Mouse (Mus musculus) mouse trophoblast stem cell (cell line): ENCODE measurements around the gene Adgrg6.

Experiments used
- in situ Hi-C, 2 experiments: fragments of 300-500 bp; cut with MseI, MboI; formaldehyde crosslinking; loops; 2 replicates in 1 of 2; 3 replicates in 1 of 2; pipeline ENCODE4 v1.15.1; 2025

The Adgrg6 gene

GRCm38 (mm10) chr10:14491838-14492237 lies 53.6 kb downstream of the Adgrg6 start:
- in situ Hi-C loops, result no loop called here

DNA sequence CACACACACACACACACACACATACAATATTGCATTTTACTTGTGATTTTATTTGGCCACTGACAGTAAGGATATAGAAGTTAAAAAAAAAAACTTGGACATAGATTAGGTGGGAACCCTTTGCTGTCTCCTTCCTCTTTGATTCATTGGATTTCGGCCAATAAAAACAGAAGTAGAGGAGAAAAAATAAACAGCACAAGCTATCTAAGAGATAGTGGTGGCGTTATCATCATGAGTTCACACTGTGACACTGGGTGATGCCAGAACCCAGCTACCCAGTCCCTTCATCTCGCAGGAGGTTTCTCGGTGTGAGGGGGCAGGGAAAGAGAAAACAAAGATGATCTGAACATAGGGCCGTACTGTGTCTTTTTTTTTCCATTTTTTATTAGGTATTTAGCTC lies 62.2 kb downstream of the Adgrg6 start:
- in situ Hi-C loops, result no loop called here

DNA sequence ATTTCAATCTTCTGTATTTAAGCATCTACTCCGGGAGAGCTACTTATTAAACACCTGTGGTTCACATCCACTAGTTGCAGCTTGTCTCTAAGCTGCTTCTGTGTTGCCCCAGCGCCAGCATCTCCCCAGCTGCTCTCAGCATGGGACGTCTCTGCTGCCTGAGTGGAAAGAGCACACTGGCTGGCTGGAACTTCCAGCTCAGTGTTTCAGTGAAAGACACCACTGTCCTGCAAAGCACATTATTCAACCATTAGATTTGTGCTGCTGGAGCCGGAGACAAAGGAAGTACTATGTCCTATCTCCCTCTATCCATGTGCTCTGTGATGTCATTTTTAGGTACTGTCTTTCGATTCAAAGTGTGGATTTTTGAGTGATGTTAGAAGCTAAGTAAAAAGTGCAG lies 63.0 kb downstream of the Adgrg6 start:
- in situ Hi-C loops, result no loop called here

- in situ Hi-C loops, result no loop called here
Measured at GRCm38 (mm10) chr10:14480928-14481327, 64.5 kb downstream of the Adgrg6 start.

- in situ Hi-C loops, result no loop called here
Measured at GRCm38 (mm10) chr10:14476393-14476792, 69.1 kb downstream of the Adgrg6 start.

DNA sequence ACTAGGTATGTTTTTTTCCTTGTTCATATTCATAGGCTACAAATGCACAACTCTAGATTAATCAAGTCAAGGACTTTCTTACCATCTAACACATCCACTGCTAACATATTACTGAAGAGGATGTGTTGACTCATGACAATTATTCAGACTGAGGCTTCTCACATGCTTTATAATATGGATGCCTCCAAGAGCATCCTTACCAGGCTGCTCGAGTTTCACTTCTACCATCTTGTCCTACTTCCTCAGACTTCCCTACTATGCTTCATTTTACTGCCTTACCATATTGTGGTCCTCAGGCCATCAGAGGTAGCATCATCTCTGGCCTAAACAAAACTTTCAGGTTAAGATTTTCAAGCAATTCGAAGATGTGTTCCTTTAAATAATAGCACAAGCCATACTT lies 69.8 kb downstream of the Adgrg6 start:
- in situ Hi-C loops, result no loop called here

- in situ Hi-C loops, result no loop called here
Measured at GRCm38 (mm10) chr10:14474541-14475305, 70.7 kb downstream of the Adgrg6 start.

- in situ Hi-C loops, result no loop called here
Measured at GRCm38 (mm10) chr10:14471039-14471550, 74.4 kb downstream of the Adgrg6 start.

- in situ Hi-C loops, result no loop called here
Measured at GRCm38 (mm10) chr10:14468623-14469022, 76.8 kb downstream of the Adgrg6 start.

GRCm38 (mm10) chr10:14463796-14464511 lies 81.5 kb downstream of the Adgrg6 start:
- in situ Hi-C loops, result no loop called here

- in situ Hi-C loops, result no loop called here
Measured at GRCm38 (mm10) chr10:14460933-14461514, 84.4 kb downstream of the Adgrg6 start.

GRCm38 (mm10) chr10:14460252-14460932 lies 85.1 kb downstream of the Adgrg6 start:
- in situ Hi-C loops, result no loop called here

DNA sequence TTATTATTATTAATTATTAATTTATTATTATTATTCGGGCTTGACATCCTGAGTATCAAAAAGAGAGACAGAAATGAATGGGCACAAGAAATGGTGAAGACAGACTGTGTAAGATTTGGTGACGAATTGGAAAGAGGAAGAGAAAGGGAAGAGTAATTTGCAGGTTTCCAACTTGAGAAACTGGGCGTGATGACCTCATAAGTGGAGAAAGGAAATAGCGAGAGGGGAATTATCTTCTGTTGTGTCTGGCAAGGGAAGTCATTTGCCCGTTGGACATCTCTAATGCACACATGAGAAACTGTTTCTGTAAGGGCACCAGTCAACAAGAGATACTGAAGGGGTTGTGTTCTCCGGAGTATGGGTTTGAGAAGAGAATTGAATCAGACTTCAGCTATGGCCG lies 85.6 kb downstream of the Adgrg6 start:
- in situ Hi-C loops, result loop anchor here (10.0 kb wide), 2 partner anchors 225 to 245 kb away; partner anchors contain the start of genes Nmbr (in 1 of the 2) and Vta1 (in 1 of the 2)

GRCm38 (mm10) chr10:14459330-14459729 lies 86.1 kb downstream of the Adgrg6 start:
- in situ Hi-C loops, result loop anchor here (10.0 kb wide), 2 partner anchors 225 to 245 kb away; partner anchors contain the start of genes Nmbr (in 1 of the 2) and Vta1 (in 1 of the 2)

- in situ Hi-C loops, result loop anchor here (10.0 kb wide), 2 partner anchors 230 to 250 kb away; partner anchors contain the start of genes Nmbr (in 1 of the 2) and Vta1 (in 1 of the 2)
Measured at GRCm38 (mm10) chr10:14454481-14454880, 91.0 kb downstream of the Adgrg6 start.

DNA sequence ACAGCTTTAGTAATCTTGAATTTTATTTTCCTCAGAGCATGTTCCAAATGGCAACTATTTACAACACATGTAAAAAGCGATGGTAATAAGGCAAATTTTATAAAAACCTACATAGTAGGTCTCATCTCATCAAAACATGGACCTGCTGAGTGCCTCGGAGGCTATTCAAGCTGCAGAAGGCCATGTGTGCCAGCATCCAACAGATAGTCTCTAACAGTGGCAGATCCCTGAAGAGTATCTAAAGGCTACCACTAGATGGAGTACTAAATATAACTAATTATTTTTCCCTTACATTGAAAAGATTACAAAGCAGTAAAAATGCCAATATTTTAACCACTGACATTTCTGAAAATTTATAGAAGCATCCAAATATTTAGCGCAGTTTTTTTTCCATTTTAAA lies 93.6 kb downstream of the Adgrg6 start:
- in situ Hi-C loops, result loop anchor here (10.0 kb wide), 2 partner anchors 233 to 253 kb away; partner anchors contain the start of genes Nmbr (in 1 of the 2) and Vta1 (in 1 of the 2)

DNA sequence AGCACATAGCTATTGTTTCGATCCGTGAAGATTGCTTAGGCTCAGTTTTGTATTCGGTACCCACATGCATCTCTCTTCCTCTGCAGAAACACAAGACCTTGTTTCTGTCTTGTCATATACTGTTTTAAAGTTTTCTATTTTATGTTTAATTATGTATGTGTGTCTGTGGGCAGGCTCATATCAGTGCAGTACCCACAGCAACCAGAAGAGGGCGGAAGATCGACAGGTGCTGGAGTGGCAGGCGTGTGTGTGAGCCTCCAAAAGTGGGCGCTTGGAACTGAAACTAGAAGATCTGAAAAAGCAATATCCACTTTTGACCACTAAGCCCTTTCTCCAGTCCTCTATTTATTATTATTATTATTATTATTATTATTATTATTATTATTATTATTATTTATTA lies 95.4 kb downstream of the Adgrg6 start:
- in situ Hi-C loops, result loop anchor here (10.0 kb wide), 2 partner anchors 235 to 255 kb away; partner anchors contain the start of genes Nmbr (in 1 of the 2) and Vta1 (in 1 of the 2)

GRCm38 (mm10) chr10:14445590-14446291 lies 99.7 kb downstream of the Adgrg6 start:
- in situ Hi-C loops, result no loop called here

DNA sequence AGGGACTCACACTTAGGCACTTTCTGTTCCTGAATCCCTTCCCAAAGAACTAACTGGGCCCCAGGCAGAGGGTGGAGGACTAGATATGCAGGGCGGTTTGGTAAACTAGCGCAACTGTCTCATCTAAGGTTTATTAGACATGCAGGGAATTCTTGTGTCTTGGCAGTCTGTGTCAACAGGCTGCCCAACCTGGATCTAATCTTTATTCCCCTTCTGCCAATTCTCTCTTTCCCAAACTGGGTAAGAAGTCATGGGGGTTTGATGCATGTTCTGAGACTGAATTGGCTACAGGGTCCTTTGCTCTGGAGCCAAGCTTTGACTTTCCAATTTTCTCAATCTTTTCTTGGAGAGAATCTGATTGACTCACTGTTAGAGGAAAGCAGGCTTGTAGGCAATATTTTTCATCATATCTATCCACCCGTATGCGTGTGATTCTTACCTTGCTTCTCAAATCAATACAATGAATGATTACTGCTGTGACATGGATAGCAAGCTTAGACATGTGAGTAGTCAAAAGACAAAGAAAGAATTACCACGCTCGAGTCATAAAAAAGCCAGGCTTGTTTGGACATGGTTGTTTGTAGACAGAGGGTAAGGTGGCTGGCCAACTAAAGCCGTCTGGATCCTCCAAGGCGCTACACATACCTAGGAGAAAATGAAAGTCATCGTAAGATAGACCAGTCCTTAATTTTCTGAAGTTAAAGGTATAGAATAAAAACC lies 104.4 kb downstream of the Adgrg6 start:
- in situ Hi-C loops, result no loop called here

DNA sequence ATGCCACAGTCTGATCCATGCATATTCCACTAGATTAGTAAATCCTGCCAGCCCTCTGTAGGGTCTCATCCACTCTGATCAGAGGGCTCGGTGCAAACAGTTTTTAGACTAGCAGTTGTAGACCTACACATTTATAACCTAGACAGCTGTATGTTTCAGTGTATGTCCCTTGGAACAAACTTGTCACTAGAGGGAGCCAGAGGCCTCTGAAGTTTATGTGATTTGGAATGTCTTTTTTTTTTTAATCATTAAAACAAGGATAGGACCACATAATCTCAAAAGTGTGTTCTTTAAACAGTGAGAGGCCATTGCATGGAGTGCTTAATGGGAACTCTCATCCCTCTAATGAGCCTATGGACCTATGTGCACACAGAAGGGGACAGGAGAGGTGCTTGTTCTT lies 141.4 kb downstream of the Adgrg6 start:
- in situ Hi-C loops, result no loop called here
